Mouse (Mus musculus): Measurements from ENCODE around the gene Tmem202. TPM values are rescaled to one million over a fixed set of nuclear protein-coding genes. Genes with fewer than 3 reads are reported as not detected.

Tmem202 gene
- polyA plus RNA-seq, 1 experiment from 2014 or later = 0.71 TPM

- Histone ChIP-seq H3K4me3 (peak overlapping the region; percentile 99), H3K4me2 (peak overlapping the region; percentile 95), H3K27ac (peak overlapping the region; percentile 100), H3K4me1 (replicated peaks) (peaks cover 26% of the 10 kb centered on the region), H3K27me3 (no peaks in the 10 kb centered on the region), H3K9ac (peak overlapping the region; percentile 98), H3K9me3 (no peaks in the 10 kb centered on the region), H3K36me3 (no peaks in the 10 kb centered on the region)
- peak; percentile 64 for ATAC-seq (ENCODE audit: low FRiP score)
- under 1% methylated on average over 30 of the region's 34 CpGs for WGBS
Observed at GRCm38 (mm10) chr9:59485511-59486075, 54.1 kb downstream of the Tmem202 start.

- Histone ChIP-seq H3K27ac (peak overlapping the region; percentile 100; the same call in 1 of the 2 replicates), H3K9me3 (no peaks in the 10 kb centered on the region), H3K4me3 (peak overlapping the region; percentile 99), H3K9ac (peak overlapping the region; percentile 98), H3K27me3 (no peaks in the 10 kb centered on the region), H3K4me2 (peak overlapping the region; percentile 95), H3K4me1 (replicated peaks) (peaks cover 28% of the 10 kb centered on the region), H3K36me3 (no peaks in the 10 kb centered on the region)
- no peak for ATAC-seq (ENCODE audit: low FRiP score)
- WGBS = 22% methylated on average over 7 of the region's 7 CpGs
Observed at GRCm38 (mm10) chr9:59484760-59485159, 54.9 kb downstream of the Tmem202 start.

GRCm38 (mm10) chr9:59482419-59482818, 57.2 kb downstream of the Tmem202 start:
- WGBS = 19% methylated on average over 1 of the region's 1 CpGs

GRCm38 (mm10) chr9:59476617-59477016, 63.0 kb downstream of the Tmem202 start:
- no peaks in the 10 kb centered on the region for H3K27me3 ChIP-seq
- no peak for ATAC-seq (ENCODE audit: low FRiP score)
- H3K4me3 ChIP-seq = no peak overlapping the region
- 93% methylated on average over 2 of the region's 2 CpGs for WGBS
- H3K27ac ChIP-seq = no peak overlapping the region
- no peaks in the 10 kb centered on the region for H3K9me3 ChIP-seq
- H3K36me3 ChIP-seq = 0 out of 2 replicates have a peak, but pooled peaks cover 3% of the 10 kb centered on the region
- H3K4me2 ChIP-seq = no peak overlapping the region
- no peak overlapping the region for H3K9ac ChIP-seq
- peaks cover 20% of the 10 kb centered on the region for H3K4me1 ChIP-seq (replicated peaks)

More at GRCm38 (mm10) chr9:59482419-59482818, 57.2 kb downstream of the Tmem202 start:
- Histone ChIP-seq H3K27ac (no peak overlapping the region), H3K4me1 (replicated peaks) (peaks cover 37% of the 10 kb centered on the region), H3K4me2 (peak overlapping the region; percentile 35), H3K27me3 (no peaks in the 10 kb centered on the region), H3K9ac (no peak overlapping the region), H3K9me3 (no peaks in the 10 kb centered on the region), H3K36me3 (no peaks in the 10 kb centered on the region), H3K4me3 (peak overlapping the region; percentile 6; the same call in 1 of the 2 replicates)
- no peak for ATAC-seq (ENCODE audit: low FRiP score)

GRCm38 (mm10) chr9:59474838-59475237, 64.8 kb downstream of the Tmem202 start:
- 88% methylated on average over 1 of the region's 1 CpGs for WGBS
- no peak overlapping the region for H3K27ac ChIP-seq
- no peak for ATAC-seq (ENCODE audit: low FRiP score)
- no peak overlapping the region for H3K4me3 ChIP-seq
- H3K4me1 ChIP-seq (replicated peaks) = peaks cover 15% of the 10 kb centered on the region
- no peak overlapping the region for H3K4me2 ChIP-seq
- no peaks in the 10 kb centered on the region for H3K27me3 ChIP-seq
- no peaks in the 10 kb centered on the region for H3K9me3 ChIP-seq
- peaks cover 3% of the 10 kb centered on the region; the same call in 1 of the 2 replicates for H3K36me3 ChIP-seq
- H3K9ac ChIP-seq = no peak overlapping the region

GRCm38 (mm10) chr9:59473171-59473570, 66.5 kb downstream of the Tmem202 start:
- Histone ChIP-seq H3K9me3 (no peaks in the 10 kb centered on the region), H3K9ac (no peak overlapping the region), H3K36me3 (peaks cover 3% of the 10 kb centered on the region; the same call in 1 of the 2 replicates), H3K27me3 (no peaks in the 10 kb centered on the region), H3K4me3 (no peak overlapping the region), H3K27ac (no peak overlapping the region), H3K4me1 (replicated peaks) (peaks cover 9% of the 10 kb centered on the region; the same call in 1 of the 2 replicates), H3K4me2 (no peak overlapping the region)
- WGBS = 73% methylated on average over 2 of the region's 2 CpGs
- ATAC-seq (ENCODE audit: low FRiP score) = no peak

- Histone ChIP-seq H3K36me3 (peaks cover 3% of the 10 kb centered on the region; the same call in 1 of the 2 replicates), H3K4me3 (no peak overlapping the region), H3K27ac (no peak overlapping the region), H3K9ac (no peak overlapping the region), H3K4me1 (replicated peaks) (no peaks in the 10 kb centered on the region), H3K27me3 (no peaks in the 10 kb centered on the region), H3K4me2 (no peak overlapping the region), H3K9me3 (no peaks in the 10 kb centered on the region)
- 84% methylated on average over 1 of the region's 1 CpGs for WGBS
- ATAC-seq (ENCODE audit: low FRiP score) = no peak
Observed at GRCm38 (mm10) chr9:59469446-59469845, 70.2 kb downstream of the Tmem202 start.

Other genes starting within 250 kb of the Tmem202 start
- gene Adpgk, start 248.3 kb downstream of the Tmem202 start, polyA plus RNA-seq (2015; fragmentation: Nextera tagmentation; extraction: Ambion mirVana) = 23.2 and 24.5 TPM in 2 replicates
- gene Bbs4, start 186.3 kb downstream of the Tmem202 start, polyA plus RNA-seq (2015; fragmentation: Nextera tagmentation; extraction: Ambion mirVana) = 36.6 and 38.8 TPM in 2 replicates
- 15.6 and 17.1 TPM in 2 replicates for gene Arih1, start 53.2 kb downstream of the Tmem202 start, polyA plus RNA-seq (2015; fragmentation: Nextera tagmentation; extraction: Ambion mirVana)
- gene Hexa, start 307 bp downstream of the Tmem202 start, polyA plus RNA-seq (2015; fragmentation: Nextera tagmentation; extraction: Ambion mirVana) = 59.1 and 60.8 TPM in 2 replicates
- 35.4 and 39.3 TPM in 2 replicates for gene Celf6, start 38.1 kb upstream of the Tmem202 start, polyA plus RNA-seq (2015; fragmentation: Nextera tagmentation; extraction: Ambion mirVana)
- gene Parp6, start 77.4 kb upstream of the Tmem202 start, polyA plus RNA-seq (2015; fragmentation: Nextera tagmentation; extraction: Ambion mirVana) = 185 and 191 TPM in 2 replicates
- 1,130 and 1,207 TPM in 2 replicates for gene Pkm, start 116.5 kb upstream of the Tmem202 start, polyA plus RNA-seq (2015; fragmentation: Nextera tagmentation; extraction: Ambion mirVana)
- gene Gramd2, start 140.3 kb upstream of the Tmem202 start, polyA plus RNA-seq (2015; fragmentation: Nextera tagmentation; extraction: Ambion mirVana) = 2.2 and 2.6 TPM in 2 replicates
- 14.3 TPM in 2 replicates for gene Senp8, start 210.9 kb upstream of the Tmem202 start, polyA plus RNA-seq (2015; fragmentation: Nextera tagmentation; extraction: Ambion mirVana)
- gene Myo9a, start 211.0 kb upstream of the Tmem202 start, polyA plus RNA-seq (2015; fragmentation: Nextera tagmentation; extraction: Ambion mirVana) = 24.3 and 24.7 TPM in 2 replicates

Measured in hindbrain, embryonic 13.5 days (tissue).